Mouse (Mus musculus): ENCODE measurements around the gene Kirrel3. TPM values are rescaled to one million over a fixed set of nuclear protein-coding genes. Genes with fewer than 3 reads are reported as not detected.

Gene Kirrel3
- polyA plus RNA-seq, 1 experiment from 2014 or later: 4.0 TPM

DNA sequence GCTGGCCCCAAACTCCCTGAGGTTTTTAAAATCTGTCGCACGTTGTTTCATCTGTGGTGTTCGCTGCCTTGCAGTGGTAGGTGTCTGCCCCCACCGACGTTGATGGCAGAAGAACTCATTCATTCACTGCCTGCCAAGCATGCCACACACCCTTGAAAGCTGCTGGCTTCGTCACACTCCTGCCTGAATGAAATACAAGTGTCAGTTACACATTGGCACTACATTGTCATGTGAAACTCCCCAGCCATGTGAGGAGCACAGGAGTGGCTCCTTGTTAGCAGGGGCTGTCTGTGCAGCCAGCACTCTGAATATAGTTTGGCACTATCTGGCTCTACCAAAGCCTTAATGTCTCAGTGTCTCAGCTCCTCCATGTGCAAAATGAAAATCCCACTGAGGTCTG is 246.8 kb downstream of the Kirrel3 start:
- Histone ChIP-seq H3K9ac (ENCODE audit: low read depth, low read length) (no peak overlapping the region), H3K4me3 (ENCODE audit: low read length) (no peak overlapping the region), H3K27ac (ENCODE audit: low read depth, low read length) (no peak overlapping the region), H3K9me3 (ENCODE audit: control insufficient read depth, low read length) (no peaks in the 10 kb centered on the region), H3K4me2 (replicated peaks; ENCODE audit: low read depth, low read length) (no peak overlapping the region), H3K27me3 (ENCODE audit: control insufficient read depth, insufficient read depth, low read length) (no peaks in the 10 kb centered on the region), H3K4me1 (ENCODE audit: control insufficient read depth, insufficient read depth, low read length) (peaks cover 7% of the 10 kb centered on the region; the same call in 1 of the 2 replicates), H3K36me3 (ENCODE audit: control insufficient read depth, insufficient read depth, low read length) (no peaks in the 10 kb centered on the region)
- 52% methylated on average over 6 of the region's 6 CpGs for WGBS
- no peak for ATAC-seq (ENCODE audit: low FRiP score, low TSS enrichment)

DNA sequence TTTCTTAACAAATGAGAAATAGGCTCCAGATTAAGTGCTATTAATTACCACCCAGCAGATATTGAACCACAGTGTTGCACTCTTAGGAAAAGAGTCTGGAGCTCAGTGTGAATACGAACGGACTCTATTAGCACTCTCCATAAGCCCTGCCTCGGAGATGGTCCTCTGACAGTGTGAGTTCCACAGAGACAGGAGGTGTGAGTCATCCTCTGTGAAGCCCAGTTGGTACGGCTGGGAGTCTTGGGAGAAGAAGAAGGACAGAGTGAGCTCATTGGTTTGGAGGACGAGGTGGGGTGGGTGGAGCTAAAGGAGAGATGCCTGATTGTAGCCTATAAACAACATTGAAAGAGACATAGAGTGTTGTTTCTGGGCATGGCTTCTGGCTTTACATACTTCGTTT is 247.9 kb downstream of the Kirrel3 start:
- peaks cover 7% of the 10 kb centered on the region; the same call in 1 of the 2 replicates for H3K4me1 ChIP-seq (ENCODE audit: control insufficient read depth, insufficient read depth, low read length)
- ATAC-seq (ENCODE audit: low FRiP score, low TSS enrichment): no peak
- H3K36me3 ChIP-seq (ENCODE audit: control insufficient read depth, insufficient read depth, low read length): no peaks in the 10 kb centered on the region
- H3K9ac ChIP-seq (ENCODE audit: low read depth, low read length): no peak overlapping the region
- WGBS: 72% methylated on average over 6 of the region's 6 CpGs
- H3K4me3 ChIP-seq (ENCODE audit: low read length): no peak overlapping the region
- no peak overlapping the region for H3K27ac ChIP-seq (ENCODE audit: low read depth, low read length)
- no peaks in the 10 kb centered on the region for H3K9me3 ChIP-seq (ENCODE audit: control insufficient read depth, low read length)
- no peak overlapping the region for H3K4me2 ChIP-seq (replicated peaks; ENCODE audit: low read depth, low read length)
- no peaks in the 10 kb centered on the region for H3K27me3 ChIP-seq (ENCODE audit: control insufficient read depth, insufficient read depth, low read length)

DNA sequence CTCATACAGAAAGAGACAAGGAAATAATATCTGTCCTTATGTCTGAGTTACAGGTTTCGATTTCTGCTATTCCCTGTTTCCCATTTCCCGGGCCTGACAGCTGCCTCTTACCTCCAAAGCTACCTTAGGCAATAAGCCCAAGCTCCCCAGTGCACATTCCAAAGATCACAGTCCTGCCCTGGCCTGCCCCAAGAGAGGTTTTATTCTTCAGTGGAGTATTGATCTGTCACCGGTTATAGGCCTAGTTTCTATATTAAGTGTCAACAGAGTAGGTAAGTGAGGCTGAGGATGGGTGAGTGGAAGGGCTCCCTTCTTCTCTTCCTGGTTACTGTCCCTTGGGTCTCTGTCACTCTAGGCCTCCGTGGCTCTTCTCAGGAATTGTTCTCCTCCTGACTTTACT is 249.3 kb downstream of the Kirrel3 start:
- Histone ChIP-seq H3K4me3 (ENCODE audit: low read length) (no peak overlapping the region), H3K9me3 (ENCODE audit: control insufficient read depth, low read length) (no peaks in the 10 kb centered on the region), H3K4me2 (replicated peaks; ENCODE audit: low read depth, low read length) (no peak overlapping the region), H3K9ac (ENCODE audit: low read depth, low read length) (no peak overlapping the region), H3K4me1 (ENCODE audit: control insufficient read depth, insufficient read depth, low read length) (peaks cover 7% of the 10 kb centered on the region; the same call in 1 of the 2 replicates), H3K27me3 (ENCODE audit: control insufficient read depth, insufficient read depth, low read length) (no peaks in the 10 kb centered on the region), H3K36me3 (ENCODE audit: control insufficient read depth, insufficient read depth, low read length) (no peaks in the 10 kb centered on the region), H3K27ac (ENCODE audit: low read depth, low read length) (no peak overlapping the region)
- no peak for ATAC-seq (ENCODE audit: low FRiP score, low TSS enrichment)
- WGBS: 82% methylated on average over 4 of the region's 4 CpGs

DNA sequence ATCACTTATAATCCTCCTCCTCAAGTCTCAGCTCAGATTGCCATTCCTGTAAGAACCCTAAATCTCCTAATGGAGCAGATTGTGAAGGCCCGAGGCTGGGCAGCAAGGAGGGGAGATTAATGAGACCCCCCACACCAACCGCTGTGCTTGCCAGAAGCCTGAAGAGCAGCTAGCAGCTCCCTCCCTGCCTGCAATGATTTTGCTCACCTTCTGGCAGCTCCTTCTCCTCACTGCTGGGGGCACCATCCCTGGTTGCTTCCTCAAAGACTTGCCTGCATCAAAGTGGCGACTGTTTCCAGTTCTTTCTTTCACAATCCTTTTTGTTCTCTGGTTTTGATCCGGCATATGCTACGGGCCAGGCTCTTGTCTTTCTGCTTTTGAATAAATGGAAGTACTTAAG is 253.7 kb downstream of the Kirrel3 start:
- Histone ChIP-seq H3K4me2 (replicated peaks; ENCODE audit: low read depth, low read length) (no peak overlapping the region), H3K36me3 (ENCODE audit: control insufficient read depth, insufficient read depth, low read length) (no peaks in the 10 kb centered on the region), H3K4me3 (ENCODE audit: low read length) (no peak overlapping the region), H3K27ac (ENCODE audit: low read depth, low read length) (no peak overlapping the region), H3K27me3 (ENCODE audit: control insufficient read depth, insufficient read depth, low read length) (no peaks in the 10 kb centered on the region), H3K9me3 (ENCODE audit: control insufficient read depth, low read length) (no peaks in the 10 kb centered on the region), H3K9ac (ENCODE audit: low read depth, low read length) (no peak overlapping the region), H3K4me1 (ENCODE audit: control insufficient read depth, insufficient read depth, low read length) (no peaks in the 10 kb centered on the region)
- 69% methylated on average over 5 of the region's 5 CpGs for WGBS
- no peak for ATAC-seq (ENCODE audit: low FRiP score, low TSS enrichment)

DNA sequence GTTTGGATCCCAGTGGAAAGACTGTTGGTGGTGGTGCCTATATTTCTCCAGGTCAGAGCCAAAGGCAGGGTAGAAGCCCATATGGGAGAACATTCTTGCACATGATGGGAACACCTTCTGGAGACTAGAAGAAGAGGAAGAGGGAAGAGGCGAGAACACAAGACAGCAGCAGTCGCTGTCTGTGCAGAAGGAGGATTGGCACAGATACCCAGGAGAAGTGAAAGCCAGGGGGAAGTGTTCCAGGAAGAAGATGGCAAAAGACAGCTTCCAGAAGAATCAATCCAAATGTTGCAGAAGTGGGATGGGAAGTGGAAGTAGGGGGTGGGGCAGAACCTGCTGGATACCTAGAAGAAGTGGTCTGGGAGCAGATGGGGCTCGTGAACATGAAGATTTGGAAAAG is 255.1 kb downstream of the Kirrel3 start:
- WGBS: 97% methylated on average over 3 of the region's 3 CpGs
- no peak overlapping the region for H3K27ac ChIP-seq (ENCODE audit: low read depth, low read length)
- no peak overlapping the region for H3K4me3 ChIP-seq (ENCODE audit: low read length)
- ATAC-seq (ENCODE audit: low FRiP score, low TSS enrichment): no peak
- H3K36me3 ChIP-seq (ENCODE audit: control insufficient read depth, insufficient read depth, low read length): no peaks in the 10 kb centered on the region
- no peak overlapping the region for H3K4me2 ChIP-seq (replicated peaks; ENCODE audit: low read depth, low read length)
- no peaks in the 10 kb centered on the region for H3K4me1 ChIP-seq (ENCODE audit: control insufficient read depth, insufficient read depth, low read length)
- no peak overlapping the region for H3K9ac ChIP-seq (ENCODE audit: low read depth, low read length)
- H3K9me3 ChIP-seq (ENCODE audit: control insufficient read depth, low read length): no peaks in the 10 kb centered on the region
- no peaks in the 10 kb centered on the region for H3K27me3 ChIP-seq (ENCODE audit: control insufficient read depth, insufficient read depth, low read length)

DNA sequence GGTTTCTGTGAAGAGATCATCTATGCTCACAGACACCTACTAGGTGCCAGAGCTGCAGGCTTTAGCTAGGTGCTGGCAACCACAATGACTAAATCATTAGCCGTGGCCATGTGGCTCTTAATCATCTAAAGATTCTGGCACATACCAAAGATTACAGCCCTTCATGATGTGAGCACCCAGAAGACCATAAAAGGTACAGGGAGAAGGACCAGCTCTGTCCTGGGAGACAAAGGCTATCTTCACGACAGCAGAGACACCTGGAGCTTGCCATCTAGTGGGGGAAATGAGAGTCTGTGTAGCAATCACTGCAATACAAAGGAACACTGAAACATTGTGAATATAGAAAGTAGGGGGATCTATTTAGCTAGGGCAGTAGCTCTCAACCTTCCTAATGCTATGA is 262.3 kb downstream of the Kirrel3 start:
- WGBS: 43% methylated on average over 2 of the region's 2 CpGs
- Histone ChIP-seq H3K9ac (ENCODE audit: low read depth, low read length) (no peak overlapping the region), H3K27me3 (ENCODE audit: control insufficient read depth, insufficient read depth, low read length) (0 out of 2 replicates have a peak, but pooled peaks cover 2% of the 10 kb centered on the region), H3K36me3 (ENCODE audit: control insufficient read depth, insufficient read depth, low read length) (no peaks in the 10 kb centered on the region), H3K4me3 (ENCODE audit: low read length) (no peak overlapping the region), H3K27ac (ENCODE audit: low read depth, low read length) (no peak overlapping the region), H3K4me1 (ENCODE audit: control insufficient read depth, insufficient read depth, low read length) (no peaks in the 10 kb centered on the region; the same call in 1 of the 2 replicates), H3K4me2 (replicated peaks; ENCODE audit: low read depth, low read length) (no peak overlapping the region), H3K9me3 (ENCODE audit: control insufficient read depth, low read length) (no peaks in the 10 kb centered on the region)
- no peak for ATAC-seq (ENCODE audit: low FRiP score, low TSS enrichment)

DNA sequence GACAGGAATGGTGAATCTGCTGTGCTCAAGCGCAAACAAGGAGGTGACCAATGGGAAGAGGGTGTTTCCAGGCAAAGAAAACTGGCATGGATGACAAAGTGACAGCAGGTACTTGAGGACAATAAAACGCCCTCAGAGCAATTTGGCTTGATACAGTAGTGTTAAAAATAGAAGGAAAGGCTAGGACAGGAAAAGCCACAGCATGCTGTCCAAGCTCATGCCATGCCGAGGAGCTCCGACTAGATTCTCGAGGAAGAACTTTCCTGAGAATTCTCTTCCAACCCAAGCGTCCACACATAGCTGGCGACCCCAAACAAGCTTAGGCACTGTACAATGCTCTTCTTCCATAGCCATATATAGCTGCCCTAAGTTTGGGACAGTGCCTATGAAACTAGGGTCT is 263.5 kb downstream of the Kirrel3 start:
- Histone ChIP-seq H3K4me1 (ENCODE audit: control insufficient read depth, insufficient read depth, low read length) (no peaks in the 10 kb centered on the region; the same call in 1 of the 2 replicates), H3K4me2 (replicated peaks; ENCODE audit: low read depth, low read length) (no peak overlapping the region), H3K27ac (ENCODE audit: low read depth, low read length) (no peak overlapping the region), H3K36me3 (ENCODE audit: control insufficient read depth, insufficient read depth, low read length) (no peaks in the 10 kb centered on the region), H3K4me3 (ENCODE audit: low read length) (no peak overlapping the region), H3K9ac (ENCODE audit: low read depth, low read length) (no peak overlapping the region), H3K9me3 (ENCODE audit: control insufficient read depth, low read length) (no peaks in the 10 kb centered on the region), H3K27me3 (ENCODE audit: control insufficient read depth, insufficient read depth, low read length) (0 out of 2 replicates have a peak, but pooled peaks cover 2% of the 10 kb centered on the region)
- no peak for ATAC-seq (ENCODE audit: low FRiP score, low TSS enrichment)
- WGBS: 93% methylated on average over 7 of the region's 7 CpGs

DNA sequence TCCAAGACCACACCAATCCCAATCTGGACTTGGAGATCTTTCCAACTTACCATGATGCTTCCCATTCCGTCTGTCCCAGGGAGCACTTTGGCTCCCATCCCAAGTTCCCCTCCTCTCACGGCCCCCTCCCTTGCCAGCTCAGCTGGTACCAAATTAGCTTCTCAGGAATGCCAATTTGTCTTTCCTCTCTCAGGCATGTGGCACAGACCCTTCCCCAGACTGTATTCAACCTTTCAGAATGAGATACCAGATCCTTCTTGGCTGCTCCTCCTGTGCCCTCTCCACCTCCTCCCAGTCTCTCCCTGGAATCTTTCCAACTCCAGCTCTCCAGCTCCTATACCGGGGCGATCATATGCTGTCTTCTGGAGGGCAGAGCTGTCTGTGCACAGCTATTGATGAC is 264.2 kb downstream of the Kirrel3 start:
- H3K4me2 ChIP-seq (replicated peaks; ENCODE audit: low read depth, low read length): no peak overlapping the region
- 0 out of 2 replicates have a peak, but pooled peaks cover 2% of the 10 kb centered on the region for H3K27me3 ChIP-seq (ENCODE audit: control insufficient read depth, insufficient read depth, low read length)
- H3K4me1 ChIP-seq (ENCODE audit: control insufficient read depth, insufficient read depth, low read length): no peaks in the 10 kb centered on the region; the same call in 1 of the 2 replicates
- no peaks in the 10 kb centered on the region for H3K9me3 ChIP-seq (ENCODE audit: control insufficient read depth, low read length)
- H3K9ac ChIP-seq (ENCODE audit: low read depth, low read length): no peak overlapping the region
- no peak overlapping the region for H3K4me3 ChIP-seq (ENCODE audit: low read length)
- no peak overlapping the region for H3K27ac ChIP-seq (ENCODE audit: low read depth, low read length)
- WGBS: 69% methylated on average over 4 of the region's 4 CpGs
- ATAC-seq (ENCODE audit: low FRiP score, low TSS enrichment): no peak
- H3K36me3 ChIP-seq (ENCODE audit: control insufficient read depth, insufficient read depth, low read length): no peaks in the 10 kb centered on the region

DNA sequence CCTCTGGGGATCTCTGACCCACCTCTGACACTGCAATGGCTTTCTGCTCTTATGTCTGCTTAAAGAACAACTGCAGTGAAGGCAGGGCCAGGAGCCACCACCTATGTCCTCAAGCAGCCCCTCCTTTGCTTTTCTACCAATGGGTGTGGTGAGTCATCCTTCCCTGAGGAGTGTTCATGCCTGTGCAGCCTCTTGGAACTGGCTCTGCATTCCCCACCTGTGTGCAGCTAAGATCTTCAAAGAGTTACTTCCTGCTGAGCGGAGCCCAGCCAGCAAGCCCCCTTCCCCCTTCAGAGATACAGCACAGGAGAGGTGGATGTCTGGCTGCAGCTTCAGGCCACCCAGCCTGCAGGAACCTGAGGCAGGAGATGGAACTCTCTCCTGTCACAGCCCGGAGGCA is 265.2 kb downstream of the Kirrel3 start:
- peak; percentile 54 for ATAC-seq (ENCODE audit: low FRiP score, low TSS enrichment)

More for the DNA sequence above, 265.2 kb downstream of the Kirrel3 start:
- no peak overlapping the region for H3K4me2 ChIP-seq (replicated peaks; ENCODE audit: low read depth, low read length)
- WGBS: 31% methylated on average over 2 of the region's 2 CpGs
- H3K4me3 ChIP-seq (ENCODE audit: low read length): no peak overlapping the region
- H3K27me3 ChIP-seq (ENCODE audit: control insufficient read depth, insufficient read depth, low read length): 0 out of 2 replicates have a peak, but pooled peaks cover 2% of the 10 kb centered on the region
- H3K9me3 ChIP-seq (ENCODE audit: control insufficient read depth, low read length): no peaks in the 10 kb centered on the region
- no peak overlapping the region for H3K9ac ChIP-seq (ENCODE audit: low read depth, low read length)
- no peaks in the 10 kb centered on the region for H3K36me3 ChIP-seq (ENCODE audit: control insufficient read depth, insufficient read depth, low read length)
- H3K27ac ChIP-seq (ENCODE audit: low read depth, low read length): no peak overlapping the region
- H3K4me1 ChIP-seq (ENCODE audit: control insufficient read depth, insufficient read depth, low read length): no peaks in the 10 kb centered on the region; the same call in 1 of the 2 replicates
